Mouse (Mus musculus): ENCODE measurements around the gene Gm45337. TPM values are rescaled to one million over a fixed set of nuclear protein-coding genes. Genes with fewer than 3 reads are reported as not detected.

Gm45337 gene
- not detected in 2 replicates for polyA plus RNA-seq (2012; rRNA removed)

DNA sequence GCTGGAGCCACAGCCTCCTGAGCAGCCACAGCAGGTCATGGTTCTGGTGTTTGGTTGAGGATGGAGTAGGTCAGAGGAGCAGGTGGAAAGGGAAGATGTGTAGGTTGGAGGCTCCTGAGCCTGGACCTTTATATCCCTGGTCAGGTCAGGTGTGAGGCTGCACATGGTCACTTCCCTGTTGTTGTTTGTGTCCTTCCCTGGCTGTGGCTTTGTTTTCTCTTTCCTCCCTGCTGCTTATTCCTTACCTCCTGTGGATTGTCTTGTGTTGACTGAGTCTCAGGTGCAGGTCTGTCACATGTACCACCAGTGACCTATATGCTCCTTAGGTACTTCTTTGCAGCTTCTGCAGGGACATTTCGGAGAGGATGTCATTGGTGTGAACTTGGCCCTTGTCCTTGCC lies at the start of gene Gm45337:
Gm45337 (minus strand) TSS at position 101 of the 400 bp plus-strand sequence.

DNA sequence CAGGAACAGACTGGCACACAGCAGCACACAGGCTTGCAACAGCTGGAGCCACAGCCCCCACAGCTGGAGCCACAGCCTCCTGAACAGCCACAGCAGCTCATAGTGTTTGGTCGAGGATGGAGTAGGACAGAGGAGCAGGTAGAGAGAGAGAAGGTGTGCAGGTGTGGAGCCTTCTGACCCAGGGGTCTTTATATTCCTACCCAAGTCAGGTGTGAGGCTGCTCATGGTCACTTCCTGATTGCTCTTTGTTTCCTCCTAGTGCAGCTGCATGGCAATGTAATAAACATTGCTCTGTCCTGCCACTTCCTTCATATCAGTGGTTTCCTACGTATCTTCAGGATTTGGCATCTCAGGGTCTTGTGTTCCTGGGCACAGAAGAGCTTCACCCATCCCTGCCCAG lies 45.9 kb upstream of the Gm45337 start, which contains the start of gene Gm10153:
Gm10153 (minus strand) TSS at position 101 of the 400 bp plus-strand sequence.

DNA sequence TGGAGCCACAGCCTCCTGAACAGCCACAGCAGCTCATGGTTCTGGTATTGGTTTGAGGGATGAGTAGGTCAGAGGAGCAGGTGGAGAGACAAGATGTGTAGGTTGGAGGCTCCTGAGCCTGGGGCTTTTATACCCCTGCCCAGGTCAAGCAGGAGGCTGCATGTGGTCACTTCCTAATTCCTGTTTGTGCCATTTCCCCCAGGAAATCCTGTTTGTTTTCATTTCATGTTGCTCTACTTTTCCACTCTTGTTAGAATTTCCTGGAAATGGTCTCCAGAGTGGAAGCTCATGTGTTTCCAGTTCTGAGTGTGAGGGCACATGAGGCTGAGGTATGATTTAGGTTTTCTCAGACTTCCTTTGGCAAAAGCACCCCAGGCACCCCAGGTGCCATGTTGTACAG lies 31.5 kb upstream of the Gm45337 start, which contains the start of gene Krtap5-2:
Krtap5-2 (minus strand) TSS at position 101 of the 400 bp plus-strand sequence.

DNA sequence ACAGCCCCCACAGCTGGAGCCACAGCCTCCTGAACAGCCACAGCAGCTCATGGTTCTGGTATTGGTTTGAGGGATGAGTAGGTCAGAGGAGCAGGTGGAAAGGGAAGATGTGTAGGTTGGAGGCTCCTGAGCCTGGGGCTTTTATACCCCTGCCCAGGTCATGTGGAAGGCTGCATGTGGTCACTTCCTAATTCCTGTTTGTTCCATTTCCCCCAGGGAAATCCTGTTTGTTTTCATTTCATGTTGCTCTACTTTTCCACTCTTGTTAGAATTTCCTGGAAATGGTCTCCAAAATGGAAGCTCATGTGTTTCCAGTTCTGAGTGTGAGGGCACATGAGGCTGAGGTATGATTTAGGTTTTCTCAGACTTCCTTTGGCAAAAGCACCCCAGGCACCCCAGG lies 21.2 kb upstream of the Gm45337 start, which contains the start of gene Gm4553:
Gm4553 (minus strand) TSS at position 101 of the 400 bp plus-strand sequence.

DNA sequence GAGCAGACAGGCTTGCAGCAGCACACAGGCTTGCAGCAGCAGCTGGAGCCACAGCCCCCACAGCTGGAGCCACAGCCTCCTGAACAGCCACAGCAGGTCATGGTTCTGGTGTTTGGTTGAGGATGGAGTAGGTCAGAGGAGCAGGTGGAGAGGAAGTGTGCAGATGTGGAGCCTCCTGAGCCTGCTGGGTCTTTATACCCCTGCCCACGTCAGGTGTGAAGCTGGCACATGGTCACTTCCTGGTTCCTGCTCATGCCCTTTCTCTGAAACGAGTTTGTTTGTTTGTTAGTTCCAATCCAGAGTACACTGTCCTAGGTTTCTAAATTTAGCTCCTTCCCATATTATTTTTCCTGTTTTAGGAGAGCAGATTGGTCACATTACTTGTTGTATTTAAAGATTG lies 12.6 kb upstream of the Gm45337 start, which contains the start of gene Gm29735:
Gm29735 (minus strand) TSS at position 101 of the 400 bp plus-strand sequence.

DNA sequence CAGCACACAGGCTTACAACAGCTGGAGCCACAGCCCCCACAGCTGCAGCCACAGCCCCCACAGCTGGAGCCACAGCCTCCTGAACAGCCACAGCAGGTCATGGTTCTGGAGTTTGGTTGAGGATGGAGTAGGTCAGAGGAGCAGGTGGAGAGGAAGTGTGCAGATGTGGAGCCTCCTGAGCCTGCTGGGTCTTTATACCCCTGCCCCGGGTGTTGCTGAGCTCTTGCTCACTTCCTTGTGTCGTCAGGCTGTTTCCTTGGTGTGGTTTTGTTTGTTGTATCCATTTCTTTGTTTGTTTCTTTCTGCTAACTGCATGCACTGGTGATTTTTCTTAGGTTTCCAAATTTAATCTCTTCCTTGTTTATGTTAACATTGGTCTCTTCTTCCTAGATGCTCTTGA lies 8.5 kb downstream of the Gm45337 start, which contains the start of gene Gm39115:
Gm39115 (minus strand) TSS at position 101 of the 400 bp plus-strand sequence.

DNA sequence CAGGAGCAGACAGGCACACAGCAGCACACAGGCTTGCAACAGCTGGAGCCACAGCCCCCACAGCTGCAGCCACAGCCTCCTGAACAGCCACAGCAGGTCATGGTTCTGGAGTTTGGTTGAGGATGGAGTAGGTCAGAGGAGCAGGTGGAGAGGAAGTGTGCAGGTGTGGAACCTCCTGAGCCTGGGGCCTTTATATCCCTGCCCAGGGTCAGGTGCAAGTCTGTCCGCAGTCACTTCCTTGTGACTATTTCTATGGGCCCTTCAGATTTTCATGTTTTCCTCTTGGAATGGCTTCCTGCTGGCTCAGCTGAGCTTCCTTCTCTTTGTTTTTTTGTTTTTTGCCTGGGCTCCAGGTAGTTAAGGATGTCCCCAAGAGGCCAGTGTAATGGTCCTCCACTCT lies 23.8 kb downstream of the Gm45337 start, which contains the start of gene Gm45618:
Gm45618 (minus strand) TSS at position 101 of the 400 bp plus-strand sequence.

DNA sequence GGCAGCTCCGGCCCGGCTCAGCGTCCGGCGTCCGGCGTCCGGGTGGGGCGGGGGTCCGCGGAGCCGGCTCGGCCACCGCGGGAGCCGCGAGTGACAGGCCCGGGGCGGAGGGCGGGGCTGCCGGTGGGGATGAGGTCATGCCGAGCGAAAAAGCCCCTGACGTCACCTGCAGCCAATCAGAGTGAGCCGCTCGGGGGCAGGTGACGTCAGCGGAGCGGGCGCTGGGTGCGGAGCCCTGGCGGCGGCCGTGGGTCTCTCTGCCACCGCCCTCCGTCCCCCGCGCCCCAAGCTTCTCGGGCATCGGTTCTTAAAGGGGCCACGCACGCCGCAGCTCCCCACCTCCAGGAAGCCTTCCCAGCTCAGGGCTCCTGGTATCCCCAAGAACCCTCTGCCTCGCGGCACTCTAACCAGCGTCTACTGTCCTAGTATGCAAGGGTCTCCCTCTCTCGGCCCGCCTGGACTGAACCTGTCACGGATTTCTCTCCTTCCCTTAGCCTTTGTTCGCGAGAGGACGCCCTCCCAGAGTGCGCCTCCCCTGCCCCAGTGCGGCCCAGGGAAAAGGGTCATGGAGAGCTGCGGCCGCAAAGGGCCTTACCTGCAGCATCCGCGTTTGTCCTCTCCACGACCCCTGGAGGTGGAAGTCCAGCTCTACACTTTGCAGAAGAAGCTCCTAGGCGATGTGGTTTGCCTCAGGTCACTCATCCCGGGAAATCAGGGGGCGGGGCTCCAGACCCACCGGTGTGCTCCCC lies 49.0 kb downstream of the Gm45337 start, which contains the start of gene Dusp8:
Dusp8 (minus strand) TSS at position 661 of the 749 bp plus-strand sequence.

Other genes starting within 250 kb of the Gm45337 start
- 67.1 and 70.3 TPM in 2 replicates for gene Tollip, start 226.1 kb downstream of the Gm45337 start, polyA plus RNA-seq (2012; rRNA removed)
- gene Brsk2, start 194.9 kb downstream of the Gm45337 start, polyA plus RNA-seq (2012; rRNA removed) = 139 and 159 TPM in 2 replicates
- 43.3 and 45.4 TPM in 2 replicates for gene Mob2, start 83.5 kb downstream of the Gm45337 start, polyA plus RNA-seq (2012; rRNA removed)
- gene Dusp8, start 48.8 kb downstream of the Gm45337 start, polyA plus RNA-seq (2012; rRNA removed) = 77.4 and 81.3 TPM in 2 replicates
- gene Gm45618, start 23.9 kb downstream of the Gm45337 start, polyA plus RNA-seq (2012; rRNA removed) = not detected in 2 replicates
- gene Gm39115, start 8.6 kb downstream of the Gm45337 start, polyA plus RNA-seq (2012; rRNA removed) = not detected in 2 replicates
- not detected in 2 replicates for gene Gm29735, start 12.5 kb upstream of the Gm45337 start, polyA plus RNA-seq (2012; rRNA removed)
- gene Gm4553, start 21.1 kb upstream of the Gm45337 start, polyA plus RNA-seq (2012; rRNA removed) = not detected in 2 replicates
- not detected in 2 replicates for gene Krtap5-2, start 31.4 kb upstream of the Gm45337 start, polyA plus RNA-seq (2012; rRNA removed)
- not detected in 2 replicates for gene Gm10153, start 45.8 kb upstream of the Gm45337 start, polyA plus RNA-seq (2012; rRNA removed)
- gene Krtap5-3, start 56.8 kb upstream of the Gm45337 start, polyA plus RNA-seq (2012; rRNA removed) = not detected in 2 replicates
- gene Gm7579, start 67.3 kb upstream of the Gm45337 start, polyA plus RNA-seq (2012; rRNA removed) = not detected in 2 replicates
- not detected in 2 replicates for gene Krtap5-5, start 85.4 kb upstream of the Gm45337 start, polyA plus RNA-seq (2012; rRNA removed)
- gene Gm40460, start 96.5 kb upstream of the Gm45337 start, polyA plus RNA-seq (2012; rRNA removed) = not detected in 2 replicates
- not detected in 2 replicates for gene Gm2431, start 113.7 kb upstream of the Gm45337 start, polyA plus RNA-seq (2012; rRNA removed)
- not detected in 2 replicates for gene Gm4559, start 129.8 kb upstream of the Gm45337 start, polyA plus RNA-seq (2012; rRNA removed)
- not detected in 2 replicates for gene Krtap5-1, start 152.5 kb upstream of the Gm45337 start, polyA plus RNA-seq (2012; rRNA removed)
- gene Krtap5-4, start 158.9 kb upstream of the Gm45337 start, polyA plus RNA-seq (2012; rRNA removed) = not detected in 2 replicates
- gene Ifitm10, start 229.1 kb upstream of the Gm45337 start, polyA plus RNA-seq (2012; rRNA removed) = 2.3 TPM in 2 replicates
- gene Gm49369, start 238.1 kb upstream of the Gm45337 start, polyA plus RNA-seq (2012; rRNA removed) = 0.59 and 0.71 TPM in 2 replicates
- gene Ctsd, start 243.4 kb upstream of the Gm45337 start, polyA plus RNA-seq (2012; rRNA removed) = 173 and 189 TPM in 2 replicates

All from central nervous system, embryonic 14 days (tissue).